Mouse (Mus musculus): ENCODE results near the gene Fgl2.
"Not testable (repeated sequence)": the region's sequence is repeated elsewhere in the genome, so short reads cannot be mapped to it uniquely, and the experiment has no call there.

The Fgl2 gene

DNA sequence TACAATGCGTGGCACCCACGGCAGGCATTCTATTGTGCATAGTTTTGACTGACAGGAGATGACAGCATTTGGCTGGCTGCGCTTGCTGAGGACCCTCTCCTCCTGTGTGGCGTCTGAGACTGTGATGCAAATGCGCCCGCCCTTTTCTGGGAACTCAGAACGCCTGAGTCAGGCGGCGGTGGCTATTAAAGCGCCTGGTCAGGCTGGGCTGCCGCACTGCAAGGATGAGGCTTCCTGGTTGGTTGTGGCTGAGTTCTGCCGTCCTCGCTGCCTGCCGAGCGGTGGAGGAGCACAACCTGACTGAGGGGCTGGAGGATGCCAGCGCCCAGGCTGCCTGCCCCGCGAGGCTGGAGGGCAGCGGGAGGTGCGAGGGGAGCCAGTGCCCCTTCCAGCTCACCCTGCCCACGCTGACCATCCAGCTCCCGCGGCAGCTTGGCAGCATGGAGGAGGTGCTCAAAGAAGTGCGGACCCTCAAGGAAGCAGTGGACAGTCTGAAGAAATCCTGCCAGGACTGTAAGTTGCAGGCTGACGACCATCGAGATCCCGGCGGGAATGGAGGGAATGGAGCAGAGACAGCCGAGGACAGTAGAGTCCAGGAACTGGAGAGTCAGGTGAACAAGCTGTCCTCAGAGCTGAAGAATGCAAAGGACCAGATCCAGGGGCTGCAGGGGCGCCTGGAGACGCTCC, at the start of gene Fgl2:
TSS of gene Fgl2 (plus strand) at position 150 of the 687 bp plus-strand sequence.
- in situ Hi-C loops (cut with MboI, MseI), result no loop called here

DNA sequence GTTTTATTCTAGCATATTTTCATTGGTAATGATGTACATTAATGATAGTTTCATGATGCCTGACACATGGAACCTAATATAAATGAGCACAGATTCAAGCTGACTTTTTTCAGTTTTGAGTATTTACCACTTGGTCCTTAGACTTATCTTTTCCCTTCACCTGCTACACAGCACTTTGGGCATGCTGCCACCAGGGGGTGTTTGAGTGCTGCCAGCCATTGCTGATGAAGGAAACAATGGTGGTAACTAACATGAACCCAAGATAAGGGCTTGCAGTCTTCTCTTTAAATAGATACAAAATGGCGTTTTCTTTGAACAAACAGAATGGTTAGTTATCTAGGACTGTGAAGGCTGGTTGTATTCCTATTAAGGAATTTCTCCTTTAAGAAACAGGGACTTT, 45.9 kb upstream of the Fgl2 start:
- in situ Hi-C loops (cut with MboI, MseI), result no loop called here

DNA sequence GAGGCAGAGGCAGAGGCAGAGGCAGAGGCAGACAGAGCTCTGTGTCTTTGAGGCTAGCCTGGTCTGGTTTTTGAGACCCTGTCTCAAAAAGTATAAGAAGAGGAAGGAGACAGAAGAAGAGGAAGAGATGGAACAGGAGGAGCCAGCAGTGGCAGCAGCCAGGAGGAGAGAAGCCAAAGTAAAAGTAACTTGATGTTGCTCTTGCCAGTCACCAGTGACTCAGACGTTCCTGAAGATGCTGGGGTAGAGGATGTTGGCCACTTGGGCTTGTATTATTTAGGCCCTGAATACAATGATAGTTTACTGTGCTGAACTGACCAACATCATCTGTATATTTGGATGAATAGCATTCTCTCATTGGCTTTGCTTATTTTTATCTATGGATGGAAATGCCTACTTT, 43.9 kb upstream of the Fgl2 start:
- in situ Hi-C loops (cut with MboI, MseI), result no loop called here

DNA sequence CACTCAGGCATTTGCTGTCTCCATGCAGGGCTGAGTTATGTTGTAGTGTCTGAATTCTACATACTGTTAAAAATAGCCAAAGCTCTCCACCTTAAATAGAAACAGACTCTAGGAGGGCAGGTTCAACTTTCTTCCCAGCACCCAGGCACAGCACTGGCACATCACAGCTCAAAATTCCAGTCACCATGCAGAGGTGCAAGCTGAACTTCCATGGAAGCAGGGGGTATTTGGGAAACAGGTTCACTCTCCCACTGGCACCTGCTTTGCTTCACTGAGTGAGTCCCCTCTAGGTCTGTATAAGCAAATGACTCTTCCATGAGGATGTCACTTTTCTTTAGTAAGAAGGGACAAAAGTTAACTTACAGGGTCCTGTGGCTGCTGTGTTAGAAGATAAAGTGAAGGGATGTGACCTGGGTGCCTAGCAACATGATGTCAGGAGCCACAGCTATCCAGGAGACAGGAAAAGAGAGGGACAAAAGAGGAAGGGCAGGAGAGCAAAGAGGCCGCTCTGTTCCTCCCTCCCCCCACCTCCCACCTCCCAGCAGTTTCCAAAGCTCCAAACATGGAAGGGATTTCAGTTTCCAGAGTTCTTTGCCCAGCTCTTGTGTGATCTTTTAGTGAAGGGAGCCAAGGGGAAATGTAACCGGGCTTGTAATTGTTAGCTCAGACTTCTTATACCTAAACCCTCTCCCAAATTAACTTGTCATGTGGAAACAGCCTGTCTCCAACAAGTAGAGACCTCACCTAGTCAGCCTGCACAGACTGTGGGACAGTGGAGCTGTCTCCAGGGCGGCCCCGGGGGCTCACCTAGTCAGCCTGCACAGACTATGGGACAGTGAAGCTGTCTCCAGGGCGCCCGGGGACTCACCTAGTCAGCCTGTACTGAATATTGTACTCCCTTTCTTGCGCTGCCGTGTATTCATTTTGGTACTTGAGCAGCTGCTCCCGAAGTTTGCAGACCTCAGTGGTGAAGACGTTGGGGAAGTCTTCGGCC, 42.5 kb upstream of the Fgl2 start:
- in situ Hi-C loops (cut with MboI, MseI), result loop anchor here (5.0 kb wide), 3 partner anchors 47 to 257 kb away; partner anchors contain the start of genes Ccdc146 and Fam185a

DNA sequence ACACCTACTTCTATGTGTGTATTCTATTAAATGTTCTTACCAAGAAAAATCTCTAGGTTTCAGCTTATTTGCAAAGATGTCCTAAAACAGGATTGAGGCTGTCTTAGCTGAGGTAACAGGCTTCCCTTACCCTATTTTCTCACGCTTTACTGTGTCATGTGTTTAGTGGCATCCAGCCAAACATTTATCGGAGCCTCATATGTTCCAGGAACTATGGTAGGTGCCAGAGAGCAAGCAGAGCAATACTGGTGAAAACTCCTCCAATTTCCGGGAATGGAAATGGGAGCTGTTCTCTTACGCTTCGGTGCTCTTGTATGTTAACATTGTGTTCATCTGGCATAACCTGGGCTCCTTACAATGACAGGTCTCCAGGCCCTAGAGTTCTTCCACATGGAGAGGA, 40.8 kb upstream of the Fgl2 start:
- in situ Hi-C loops (cut with MboI, MseI), result loop anchor here (5.0 kb wide), 3 partner anchors 46 to 256 kb away; partner anchors contain the start of genes Ccdc146 and Fam185a

DNA sequence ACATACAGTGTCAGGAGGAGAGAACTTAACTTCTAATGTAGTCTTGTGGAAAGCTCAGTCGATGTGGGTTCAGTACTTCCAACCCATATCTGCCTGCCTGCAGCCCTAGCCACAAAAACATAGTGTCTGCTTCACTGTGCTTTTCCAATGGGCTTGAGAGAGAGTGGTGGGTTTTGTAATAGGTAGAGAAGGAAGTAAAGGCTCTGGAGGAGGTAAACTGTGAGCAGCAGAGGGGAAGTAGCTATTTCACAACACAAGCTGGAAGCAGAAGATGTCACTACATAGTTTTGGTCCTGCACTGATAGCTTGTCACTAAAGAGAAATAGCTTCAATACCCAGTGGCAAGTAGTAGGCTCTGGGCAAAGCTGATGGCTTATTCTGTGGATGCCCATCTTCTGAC, 40.3 kb upstream of the Fgl2 start:
- in situ Hi-C loops (cut with MboI, MseI), result loop anchor here (5.0 kb wide), 3 partner anchors 45 to 255 kb away; partner anchors contain the start of genes Ccdc146 and Fam185a

DNA sequence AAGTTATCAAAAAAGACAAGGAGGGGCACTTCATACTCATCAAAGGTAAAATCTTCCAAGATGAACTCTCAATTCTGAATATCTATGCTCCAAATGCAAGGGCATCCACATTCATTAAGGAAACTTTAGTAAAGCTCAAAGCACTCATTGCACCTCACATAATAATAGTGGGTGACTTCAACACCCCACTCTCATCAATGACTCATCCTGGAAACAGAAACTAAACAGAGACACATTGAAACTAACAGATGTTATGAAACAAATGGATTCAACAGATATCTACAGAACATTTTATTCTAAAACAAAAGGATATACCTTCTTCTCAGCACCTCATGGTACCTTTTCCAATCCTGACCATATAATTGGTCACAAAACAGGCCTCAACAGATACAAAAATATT, 30.2 kb upstream of the Fgl2 start:
- in situ Hi-C loops (cut with MboI, MseI), result not testable (repeated sequence)

DNA sequence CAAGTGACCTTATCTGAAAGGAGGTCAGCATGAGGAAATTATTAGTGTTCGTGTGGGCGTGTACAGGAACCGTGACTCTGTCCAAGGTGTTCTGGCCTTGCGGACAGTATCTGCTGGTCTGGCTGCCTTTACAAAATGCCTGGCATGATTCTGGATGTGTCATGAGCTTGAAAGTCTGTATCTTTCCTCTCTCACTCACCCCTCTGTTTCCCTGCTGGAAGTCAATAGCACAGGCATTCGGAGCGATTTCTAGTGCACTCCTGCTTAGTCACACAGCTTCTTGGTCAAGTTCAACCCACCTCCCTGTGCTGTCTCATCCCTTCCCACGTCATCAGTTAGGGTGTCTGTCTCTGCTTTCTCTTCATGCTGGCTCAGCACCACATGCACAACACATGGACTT, 24.1 kb upstream of the Fgl2 start:
- in situ Hi-C loops (cut with MboI, MseI), result no loop called here

DNA sequence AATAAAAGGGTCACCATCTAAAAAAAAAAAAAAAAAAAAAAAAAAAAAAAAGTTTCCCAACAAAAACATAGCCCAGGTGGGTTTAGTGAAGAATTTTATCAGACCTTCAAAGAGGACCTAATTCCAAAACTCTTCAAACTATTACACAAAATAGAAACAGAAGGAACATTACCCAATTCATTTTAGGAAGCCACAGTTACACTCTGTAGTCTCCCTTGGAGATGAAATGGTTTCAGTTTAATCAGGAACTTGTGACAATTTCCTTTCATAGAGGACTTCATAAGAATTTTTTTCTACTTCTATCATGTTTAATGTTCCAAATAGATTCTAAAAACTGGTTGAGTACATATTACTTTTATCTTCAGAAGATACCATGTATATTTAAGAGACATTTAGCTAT, 20.8 kb upstream of the Fgl2 start:
- in situ Hi-C loops (cut with MboI, MseI), result no loop called here

DNA sequence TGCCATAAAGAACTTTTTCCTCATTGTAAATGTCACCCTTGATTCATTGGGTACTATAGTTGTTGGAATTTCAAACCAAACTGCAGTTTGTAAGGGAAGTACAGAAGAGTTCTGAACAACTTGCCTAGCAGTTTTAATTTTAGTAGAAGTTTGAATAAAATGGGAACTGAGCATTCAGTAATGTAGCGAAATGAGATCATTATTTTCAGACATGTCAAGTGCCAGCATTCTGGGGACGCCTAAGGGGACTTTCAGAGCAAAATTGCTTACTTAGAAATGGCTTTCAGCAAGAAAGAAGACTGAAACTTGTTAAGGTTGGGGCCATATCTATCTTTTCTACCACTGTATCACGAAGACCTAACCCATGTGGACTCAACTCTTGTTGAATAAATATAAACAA, 13.8 kb upstream of the Fgl2 start:
- in situ Hi-C loops (cut with MboI, MseI), result no loop called here

DNA sequence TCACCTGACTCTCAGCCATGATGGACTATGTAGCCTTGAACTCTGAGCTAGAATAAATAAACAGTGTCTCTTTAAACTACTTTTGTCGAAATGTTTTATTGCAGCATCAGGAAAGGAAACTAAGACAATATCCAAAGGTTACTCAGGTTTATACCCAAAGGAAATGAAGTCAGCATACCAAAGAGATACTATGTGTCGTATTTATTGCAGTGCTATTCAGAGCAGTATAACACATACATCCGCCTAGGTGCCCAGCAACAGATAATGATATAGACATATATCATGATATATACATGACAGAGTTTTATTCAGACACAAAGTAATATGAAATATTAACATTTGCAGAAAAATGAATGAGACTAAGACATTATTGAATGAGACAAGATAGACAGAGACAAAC, 9.1 kb upstream of the Fgl2 start:
- in situ Hi-C loops (cut with MboI, MseI), result no loop called here

DNA sequence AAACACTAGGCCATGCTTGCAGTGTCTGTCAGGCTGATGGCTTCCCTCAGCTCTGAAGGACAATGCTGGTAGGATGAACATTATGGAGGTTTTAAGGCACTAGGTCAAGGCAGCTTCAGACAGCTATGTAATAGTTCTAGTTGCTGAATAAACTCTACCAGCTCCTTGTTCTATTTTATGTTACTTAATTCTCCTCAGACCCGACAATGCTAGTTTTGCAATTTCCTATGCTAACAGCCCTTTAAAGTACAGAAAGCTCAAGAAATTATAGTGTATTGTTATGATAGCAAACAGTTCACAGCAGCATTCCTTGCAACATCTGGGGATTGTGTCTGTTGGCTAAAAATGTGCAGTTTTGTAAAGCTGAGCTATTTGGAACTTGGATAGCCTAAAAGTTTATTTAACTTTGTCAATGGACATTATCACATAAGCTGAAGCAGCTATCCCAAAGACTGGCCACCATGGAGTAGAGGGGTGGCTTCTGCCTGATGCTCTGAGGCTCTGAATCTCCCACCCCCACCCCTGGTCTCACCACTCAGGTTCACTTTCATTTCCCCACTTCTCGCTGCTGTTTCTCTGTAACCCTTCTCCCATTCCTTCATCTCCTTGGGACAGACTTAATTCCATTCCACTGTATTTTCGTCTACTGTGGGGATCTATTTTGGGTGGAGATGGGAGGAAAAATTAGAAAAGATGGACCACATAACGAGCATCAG, 5.9 kb upstream of the Fgl2 start:
- in situ Hi-C loops (cut with MboI, MseI), result no loop called here

DNA sequence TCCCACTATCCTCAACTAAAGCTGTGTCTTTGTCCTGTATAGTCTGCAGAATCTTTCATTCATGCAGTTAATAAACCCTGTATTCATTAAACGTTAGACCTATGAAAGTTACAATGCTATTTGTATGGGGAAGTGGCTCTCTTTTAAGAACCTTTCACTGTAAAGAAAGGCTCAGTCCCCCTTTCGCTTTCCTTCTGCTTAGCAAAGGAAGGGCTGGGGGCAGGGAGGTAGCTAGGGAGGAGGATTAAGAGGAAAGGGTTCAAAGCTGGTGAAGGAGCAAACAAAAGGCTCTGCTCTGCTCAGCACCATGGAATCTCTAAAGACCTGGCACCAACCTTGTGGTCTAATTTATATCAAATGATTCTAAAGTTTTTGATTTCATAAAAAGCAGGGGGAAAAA, 4.9 kb upstream of the Fgl2 start:
- in situ Hi-C loops (cut with MboI, MseI), result no loop called here

DNA sequence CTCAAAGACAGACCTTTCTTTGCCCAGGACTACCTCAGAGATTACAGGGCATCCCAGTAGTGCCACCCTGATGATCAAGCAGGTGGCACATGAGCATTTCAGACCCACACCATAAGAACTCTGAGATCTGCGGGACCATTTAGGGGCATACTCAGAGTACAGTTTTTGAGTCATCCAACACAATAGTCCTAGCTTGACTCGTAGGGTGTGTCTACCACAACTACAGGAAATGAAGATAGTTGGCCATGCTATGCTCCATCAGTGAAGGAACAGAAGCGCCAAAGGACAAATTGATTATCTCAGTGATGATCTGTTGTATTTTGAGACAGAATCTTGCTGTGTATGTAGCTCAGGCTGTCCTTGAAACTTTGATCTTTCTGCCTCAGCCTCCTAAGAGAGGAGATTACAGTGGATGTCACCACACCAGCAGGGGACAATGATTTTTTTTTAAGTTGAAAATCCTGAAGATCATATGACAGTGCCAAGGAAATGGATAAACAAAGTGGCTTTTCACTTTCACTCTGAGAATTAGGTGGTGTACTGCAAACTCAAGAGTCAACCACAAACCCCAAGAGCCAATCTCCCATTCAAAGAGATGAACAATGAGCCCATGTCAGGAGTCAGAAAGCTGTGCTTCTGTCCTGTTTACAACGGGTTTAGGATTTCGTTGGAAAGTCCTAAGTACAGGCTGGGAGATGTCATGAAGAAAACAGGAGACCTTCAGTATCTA, 2.1 kb upstream of the Fgl2 start:
- in situ Hi-C loops (cut with MboI, MseI), result no loop called here

DNA sequence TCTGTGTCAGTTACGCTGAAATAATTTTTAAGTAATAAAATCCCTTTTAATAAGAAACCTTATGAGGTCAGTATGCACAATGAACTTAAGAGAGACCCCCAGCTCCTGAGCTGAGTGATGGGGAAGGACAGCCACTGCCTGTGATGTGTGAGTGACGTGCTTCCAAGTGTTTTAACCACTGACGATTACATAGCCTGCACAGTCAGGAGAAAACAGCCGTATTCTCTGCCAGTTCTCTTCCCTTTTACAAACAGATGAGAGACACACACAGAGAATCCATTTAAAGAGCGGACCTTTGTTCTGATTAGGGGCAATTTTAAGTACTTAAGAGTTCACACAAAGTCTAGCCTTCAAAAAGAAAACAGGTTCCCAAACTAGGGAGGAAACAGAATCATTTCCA, 522 bp upstream of the Fgl2 start:
- in situ Hi-C loops (cut with MboI, MseI), result no loop called here

DNA sequence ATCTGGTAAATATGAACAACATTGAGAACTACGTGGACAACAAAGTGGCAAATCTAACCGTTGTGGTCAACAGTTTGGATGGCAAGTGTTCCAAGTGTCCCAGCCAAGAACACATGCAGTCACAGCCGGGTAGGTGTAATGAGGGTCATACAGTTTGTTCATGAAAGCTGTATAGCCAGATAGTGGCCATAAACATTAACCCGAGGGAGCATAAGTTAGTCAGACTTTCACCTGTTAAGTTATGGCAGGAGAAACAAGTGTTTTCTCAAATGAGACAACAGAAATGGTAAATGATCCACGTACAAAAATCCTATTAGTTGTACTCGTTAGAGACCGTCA, 707 bp downstream of the Fgl2 start:
- in situ Hi-C loops (cut with MboI, MseI), result no loop called here

DNA sequence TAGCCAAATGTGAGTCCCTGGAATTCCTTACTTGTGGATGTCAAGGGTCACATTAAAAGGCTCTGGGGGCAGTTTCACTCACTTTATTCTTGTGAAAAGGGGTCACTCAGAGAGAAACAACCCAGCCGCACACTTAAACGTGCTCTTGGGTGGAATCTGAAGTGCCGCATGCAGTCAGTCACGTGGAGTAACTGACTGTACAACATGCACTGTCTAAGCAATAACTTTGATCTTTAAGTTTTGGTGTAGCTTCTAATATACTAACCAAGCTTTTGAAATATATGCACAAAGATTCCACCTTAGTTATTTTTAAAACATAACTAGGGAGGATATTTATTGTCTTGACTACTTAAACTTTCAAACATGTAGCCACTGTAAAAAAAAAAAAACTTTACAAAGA, 4.5 kb downstream of the Fgl2 start:
- in situ Hi-C loops (cut with MboI, MseI), result loop anchor here (5.0 kb wide), 1 partner anchor 45 kb away; no protein-coding TSS in a partner anchor

DNA sequence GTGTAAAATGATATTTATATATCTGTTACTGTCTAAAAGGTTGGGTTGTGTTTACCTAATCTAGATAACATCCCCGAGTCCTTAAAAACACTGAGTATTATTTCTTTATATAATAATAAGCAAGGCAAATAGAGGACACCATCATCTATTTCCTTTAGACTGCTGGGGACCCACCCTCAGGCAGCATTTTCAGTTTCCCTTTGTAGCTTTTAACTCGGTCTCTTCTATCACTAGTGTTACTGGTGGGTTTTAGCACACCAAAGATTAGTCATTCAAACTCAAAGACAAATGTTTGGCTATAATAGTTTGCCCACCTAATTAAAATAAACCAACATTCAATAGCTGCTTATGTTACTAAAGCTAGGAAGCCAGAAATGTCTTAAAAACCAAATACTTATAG, 6.0 kb downstream of the Fgl2 start:
- in situ Hi-C loops (cut with MboI, MseI), result loop anchor here (5.0 kb wide), 1 partner anchor 46 kb away; no protein-coding TSS in a partner anchor

DNA sequence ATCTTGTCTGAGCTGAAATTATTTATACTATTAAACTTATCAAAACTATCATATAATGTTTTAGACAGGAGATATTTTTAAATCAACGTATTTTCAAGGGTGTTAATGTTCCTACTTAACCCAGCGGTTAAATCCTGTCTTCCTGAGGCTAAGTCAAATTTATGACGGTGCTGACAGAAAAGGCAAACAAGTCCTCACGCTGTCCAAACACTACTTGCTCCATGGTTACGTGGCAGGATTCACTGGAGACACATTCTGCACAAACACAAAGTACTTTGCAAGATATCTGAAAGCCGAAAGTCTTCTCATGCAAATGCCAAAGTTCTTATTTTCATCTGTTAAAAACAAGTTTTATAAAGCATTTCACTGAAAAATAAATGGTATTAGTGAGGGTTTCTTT, 9.5 kb downstream of the Fgl2 start:
- in situ Hi-C loops (cut with MboI, MseI), result no loop called here

DNA sequence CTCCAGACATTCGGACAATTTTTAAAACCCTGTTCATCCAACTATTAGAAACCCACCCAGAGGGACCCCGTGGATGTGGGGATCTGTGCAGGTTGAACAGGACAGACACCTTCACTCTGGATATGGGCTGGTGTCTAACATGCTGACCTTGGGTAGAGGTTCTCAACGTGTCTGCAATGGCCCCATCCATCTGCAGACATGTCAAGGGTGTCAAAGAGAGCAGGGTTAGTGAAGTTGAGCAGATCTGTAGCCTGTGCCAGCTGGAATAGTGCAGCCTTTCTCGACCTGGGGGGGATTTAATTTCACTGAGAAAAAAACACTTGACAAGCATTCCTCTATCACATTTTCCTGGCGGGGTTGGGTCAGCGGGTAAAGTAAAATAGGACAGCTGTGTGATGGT, 10.2 kb downstream of the Fgl2 start:
- in situ Hi-C loops (cut with MboI, MseI), result no loop called here
